Mouse (Mus musculus) adrenal gland, adult (tissue): ENCODE measurements around the gene Purb.
"Not testable (repeated sequence)": the region's sequence is repeated elsewhere in the genome, so short reads cannot be mapped to it uniquely, and the experiment has no call there.

Source experiments
- DNase-seq, 2 experiments: peaks; one replicate each; pipeline ENCODE4 v3.0.0; 2022 to 2023; ENCODE audit warnings: low spot score in 1 of 2; ENCODE audit not compliant: inconsistent age in 2 of 2

Gene Purb

DNA sequence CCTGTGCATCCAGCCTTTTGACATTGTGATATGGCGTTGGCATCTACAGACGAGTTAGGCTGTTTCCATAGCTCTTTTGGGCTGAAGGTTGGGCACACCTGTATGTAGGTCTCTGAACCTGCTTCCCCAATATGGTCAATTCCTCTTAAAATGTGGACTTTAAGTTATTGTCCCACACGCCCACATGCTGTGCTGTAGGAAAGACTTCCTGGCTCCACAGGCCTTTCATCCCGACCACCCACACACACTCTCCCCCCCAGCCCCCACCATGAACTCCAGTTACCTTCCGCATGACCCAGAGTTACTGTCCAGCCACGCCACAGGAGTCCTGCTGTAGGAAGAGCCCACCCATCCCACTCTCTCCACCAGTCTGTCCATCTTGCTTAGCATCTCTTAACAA, 11.2 kb upstream of the Purb start:
- DNase-seq, result no peak

DNA sequence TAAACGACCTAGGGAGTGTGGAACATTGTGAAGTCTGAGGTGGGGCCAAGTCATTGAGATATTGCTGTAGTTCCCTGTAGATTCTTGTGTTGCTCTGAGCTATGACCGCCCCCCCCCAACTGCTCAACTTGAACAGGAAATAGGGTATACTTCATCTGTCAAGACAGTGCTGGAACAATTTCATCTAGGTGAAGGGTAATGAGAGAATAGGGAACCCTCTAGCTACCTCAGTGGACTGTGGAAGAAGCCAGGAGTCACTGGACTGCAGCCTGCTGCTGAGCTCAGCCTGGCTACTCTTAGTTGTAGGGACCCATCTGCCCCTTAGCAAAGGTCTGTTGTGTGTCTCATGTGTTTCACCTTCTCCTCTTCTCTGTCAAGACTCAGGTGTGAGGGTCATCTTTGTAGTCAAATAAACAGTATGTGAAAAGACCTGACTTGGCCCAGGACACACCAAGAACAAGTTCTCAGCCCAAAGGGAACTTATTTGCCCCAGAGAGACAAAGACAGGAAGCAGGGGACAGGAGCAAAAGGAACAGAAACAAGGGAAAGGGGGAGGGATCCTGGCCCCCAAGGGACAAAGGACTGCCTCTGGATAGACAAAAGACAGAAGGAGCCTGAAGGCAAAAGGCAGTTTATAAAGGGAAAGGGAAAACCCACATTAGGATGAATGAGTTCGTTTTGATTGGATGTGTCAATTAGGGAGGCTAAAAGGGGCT, 8.7 kb upstream of the Purb start:
- DNase-seq, result no peak

DNA sequence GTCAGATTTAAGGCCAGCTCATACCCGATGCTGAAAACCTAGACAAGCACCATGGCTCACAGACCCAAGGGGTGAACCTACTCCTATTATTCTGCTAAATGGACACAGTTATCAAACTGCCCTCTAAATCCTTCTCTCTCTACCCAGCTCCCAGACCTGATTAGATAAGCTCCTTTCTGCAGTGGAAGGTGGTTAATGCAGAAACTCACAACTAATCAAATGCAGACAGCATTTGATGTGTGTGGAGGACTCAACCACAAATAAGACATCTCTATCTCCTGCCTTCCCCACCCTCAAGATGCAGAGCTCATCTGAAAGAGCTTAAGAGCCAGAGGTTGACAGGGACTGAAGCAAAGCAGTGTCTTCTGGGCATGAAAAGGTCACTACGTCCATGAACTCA, 7.4 kb upstream of the Purb start:
- no peak for DNase-seq

DNA sequence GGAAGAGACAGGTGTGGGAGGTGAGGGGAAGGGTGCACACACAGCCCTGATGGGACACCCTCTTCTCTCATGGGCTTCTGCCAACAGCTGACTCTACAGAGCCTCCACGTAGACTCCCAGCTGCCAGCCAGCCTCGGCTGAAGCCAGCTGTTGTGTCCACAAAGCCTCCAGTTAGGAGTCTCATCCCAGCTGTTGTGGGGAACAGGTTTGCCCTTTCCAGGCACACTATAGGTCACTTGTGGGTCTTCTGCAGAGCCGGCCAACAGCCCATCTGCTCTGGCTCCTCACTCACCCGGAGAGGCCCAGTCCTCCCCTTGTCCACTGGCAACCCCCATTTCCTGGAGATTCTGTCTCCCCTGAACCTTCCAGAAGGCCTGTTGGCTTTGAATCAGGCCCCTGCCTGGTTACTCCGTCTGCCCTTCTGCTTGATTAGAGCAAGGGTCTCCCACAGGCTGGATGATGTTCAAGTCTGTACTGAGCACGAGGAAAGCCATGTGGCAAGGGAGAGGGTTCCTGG, 6.0 kb upstream of the Purb start:
- DNase-seq, result no peak

DNA sequence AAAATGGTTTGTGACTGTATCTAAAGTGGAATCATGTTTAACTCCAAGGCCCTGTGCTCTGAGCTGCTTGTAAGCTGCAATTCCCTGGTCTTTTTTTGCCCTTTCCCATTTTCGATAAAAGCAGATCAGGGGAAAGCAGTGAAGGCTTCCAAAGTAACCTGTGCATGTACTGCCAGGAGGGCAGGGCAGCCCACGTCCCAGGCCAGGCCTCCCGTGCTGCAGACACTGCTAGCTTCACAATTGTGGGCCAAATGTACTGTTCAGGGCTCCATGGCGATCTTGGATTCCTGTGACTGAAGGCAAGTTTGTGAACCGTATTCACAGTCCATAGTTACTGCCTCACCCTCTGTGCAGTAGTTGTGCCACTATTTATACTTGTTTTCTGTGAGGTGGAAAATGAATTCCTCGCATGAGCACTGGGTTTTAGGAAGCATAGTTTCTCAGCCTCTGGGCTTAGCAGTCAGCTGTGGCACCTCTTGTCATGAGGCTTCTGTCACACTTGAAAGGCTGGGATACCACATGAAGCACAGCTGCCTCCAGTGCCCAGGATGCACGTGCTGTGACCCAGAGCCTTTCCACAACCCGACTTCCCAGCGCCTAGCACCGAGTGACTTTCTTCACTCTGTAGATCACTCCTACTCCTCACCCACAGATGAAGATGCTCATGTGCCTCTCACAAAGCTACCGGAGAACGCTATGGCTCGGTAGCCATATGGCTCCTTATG, 5.1 kb upstream of the Purb start:
- DNase-seq, result no peak

DNA sequence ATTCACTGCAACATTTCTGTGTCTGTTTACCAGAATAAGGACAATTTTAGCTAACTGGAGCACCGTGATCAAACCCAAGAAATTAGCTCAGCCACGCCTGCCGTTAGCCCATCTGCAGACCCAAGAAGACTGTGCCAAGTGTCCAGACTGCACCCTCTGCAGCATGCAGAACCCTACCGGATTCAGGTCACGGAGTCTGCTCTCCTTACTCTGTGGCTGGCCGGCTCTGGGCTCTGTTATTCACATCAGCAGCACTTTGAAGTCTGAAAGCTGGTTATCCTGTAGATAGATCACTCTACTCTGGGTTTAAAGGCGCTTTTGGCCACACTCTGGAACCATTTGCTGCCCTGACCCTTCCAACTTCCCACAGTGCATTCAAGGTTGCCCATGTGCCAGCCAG, 4.5 kb upstream of the Purb start:
- DNase-seq, result no peak

DNA sequence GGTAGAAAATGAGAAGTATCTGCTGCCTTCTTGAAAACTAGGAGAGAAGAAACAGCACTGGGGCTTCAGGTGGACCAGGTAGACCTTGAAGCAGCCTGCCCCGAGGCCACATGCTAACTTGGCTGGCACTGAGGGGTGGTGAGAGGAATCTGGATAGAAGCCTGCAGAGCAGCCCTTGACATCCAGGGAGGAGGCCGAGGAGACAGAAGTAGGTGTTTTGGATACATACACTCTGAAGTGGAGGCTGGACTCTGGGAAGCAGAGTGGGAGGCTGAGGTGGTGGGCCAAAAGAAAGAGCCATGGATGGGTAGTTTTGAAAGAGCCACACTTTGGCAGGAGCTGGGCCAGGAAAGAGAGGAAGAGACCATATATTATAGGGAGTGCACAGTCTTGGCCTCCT, 3.5 kb upstream of the Purb start:
- no peak for DNase-seq

DNA sequence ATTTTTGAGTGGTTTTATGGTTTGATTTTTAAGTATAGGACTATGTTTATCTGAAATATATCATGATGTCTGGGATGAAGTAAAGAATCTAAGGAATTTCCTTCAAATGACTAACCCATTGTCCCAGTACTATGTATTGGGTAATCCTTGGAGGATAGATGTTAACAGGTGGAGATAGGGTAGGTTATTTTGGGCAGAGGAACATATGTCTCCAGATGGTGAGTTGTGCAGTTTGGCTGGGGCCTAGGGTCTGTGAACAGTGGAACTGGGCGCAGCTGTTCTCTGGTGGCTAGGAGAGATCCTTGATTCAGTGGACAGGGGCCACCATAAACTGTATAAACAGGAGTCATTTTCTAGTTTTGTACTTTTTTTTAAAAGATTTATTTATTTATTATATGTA, 1.6 kb upstream of the Purb start:
- DNase-seq, result no peak

DNA sequence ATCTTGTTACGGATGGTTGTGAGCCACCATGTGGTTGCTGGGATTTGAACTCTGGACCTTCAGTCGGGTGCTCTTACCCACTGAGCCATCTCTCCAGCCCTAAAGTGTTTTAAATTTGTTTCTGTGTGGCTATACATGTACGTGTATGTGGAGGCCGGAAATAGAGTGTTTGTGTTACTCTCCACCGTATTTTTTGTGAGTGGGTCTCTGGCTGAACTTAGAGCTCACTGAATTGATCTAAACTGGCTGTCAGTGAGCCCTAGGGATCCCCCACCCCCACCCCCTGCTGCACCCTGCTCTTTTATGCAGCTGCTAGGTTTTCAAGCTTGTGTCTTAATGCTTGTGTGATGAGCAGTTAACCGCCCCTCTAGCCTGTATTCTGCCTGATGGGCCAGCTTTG, 1.2 kb upstream of the Purb start:
- no peak for DNase-seq

DNA sequence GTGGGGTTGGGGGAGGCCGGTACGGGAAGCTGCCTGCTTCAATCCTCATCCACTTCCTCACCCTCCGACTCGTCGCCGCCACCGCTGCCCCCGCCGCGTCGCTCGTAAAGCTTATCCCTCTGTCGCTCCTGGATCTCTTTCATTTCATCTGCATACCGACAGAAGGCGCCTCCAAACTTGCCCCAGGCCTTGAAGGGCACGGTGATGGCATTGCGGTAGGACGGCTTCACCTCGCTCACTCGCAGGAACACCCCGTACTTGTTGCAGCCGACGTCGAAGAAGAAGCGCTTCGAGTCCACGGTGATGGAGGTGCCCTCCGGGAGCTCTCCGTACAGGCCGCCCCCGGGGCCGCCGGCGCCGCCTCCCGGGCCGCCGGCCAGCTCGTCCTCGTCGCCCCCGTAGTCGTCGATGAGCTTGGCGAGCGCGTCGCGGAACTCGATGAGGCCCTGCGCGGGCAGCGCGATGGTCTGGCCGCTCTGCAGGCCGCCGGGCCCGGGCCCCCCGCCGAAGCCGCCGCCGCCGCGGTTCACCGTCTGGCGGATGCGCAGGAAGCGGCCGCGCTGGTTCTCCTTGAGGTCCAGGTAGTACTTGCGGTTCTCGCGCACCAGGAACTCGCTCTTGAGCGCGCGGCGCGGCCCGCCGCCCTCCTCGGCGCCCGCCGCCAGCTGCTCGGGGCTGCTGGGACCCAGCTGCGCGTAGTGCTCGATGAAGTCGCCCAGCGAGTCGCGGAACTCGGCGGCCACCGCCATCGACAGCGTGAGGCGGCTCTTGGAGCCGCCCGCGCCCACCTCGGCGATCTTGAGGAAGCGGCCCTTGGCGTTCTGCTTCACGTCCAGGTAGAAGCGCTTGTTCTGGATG, 614 bp downstream of the Purb start:
- DNase-seq, result peak; percentile 74 to 89

DNA sequence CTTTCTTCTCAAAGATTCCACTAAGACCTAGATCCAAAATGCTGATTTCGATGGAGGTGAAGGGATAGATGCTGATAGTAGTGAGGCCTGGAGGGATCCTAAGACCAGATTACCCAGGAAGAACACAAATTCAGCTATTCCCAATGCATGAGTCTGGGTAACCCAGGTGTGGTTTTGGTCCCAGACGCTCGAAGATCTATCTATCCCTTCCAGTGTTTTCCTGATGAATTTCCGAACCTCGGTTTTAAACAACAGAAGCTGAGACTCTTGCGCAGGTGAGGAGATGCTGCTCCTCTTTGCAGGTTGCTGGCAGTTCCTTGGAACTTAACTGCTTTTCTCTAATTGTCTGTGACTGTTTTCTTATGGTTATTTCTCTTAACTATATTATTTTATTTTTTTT, 1.3 kb downstream of the Purb start:
- peak in 1 of 2 experiments; percentile 53 for DNase-seq

DNA sequence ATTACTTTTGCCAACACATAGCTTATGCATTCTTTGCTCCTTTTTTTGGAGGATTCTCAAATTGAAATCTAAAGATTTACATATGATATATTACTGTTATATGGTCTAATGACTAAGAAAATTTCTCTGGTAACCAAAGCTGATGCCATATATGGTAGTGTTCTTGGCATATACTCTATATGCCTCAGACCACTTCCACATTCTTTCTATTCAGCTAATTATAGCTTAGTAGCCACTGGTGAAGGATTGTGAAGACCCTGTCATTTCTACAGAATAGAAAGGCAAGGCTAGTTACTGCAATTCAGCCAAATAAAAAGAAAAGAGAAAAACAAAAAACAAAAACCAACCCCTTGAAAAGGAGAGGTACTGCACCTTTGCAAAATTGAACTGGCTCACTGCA, 3.6 kb downstream of the Purb start:
- peak in 1 of 2 experiments; percentile 34 for DNase-seq

DNA sequence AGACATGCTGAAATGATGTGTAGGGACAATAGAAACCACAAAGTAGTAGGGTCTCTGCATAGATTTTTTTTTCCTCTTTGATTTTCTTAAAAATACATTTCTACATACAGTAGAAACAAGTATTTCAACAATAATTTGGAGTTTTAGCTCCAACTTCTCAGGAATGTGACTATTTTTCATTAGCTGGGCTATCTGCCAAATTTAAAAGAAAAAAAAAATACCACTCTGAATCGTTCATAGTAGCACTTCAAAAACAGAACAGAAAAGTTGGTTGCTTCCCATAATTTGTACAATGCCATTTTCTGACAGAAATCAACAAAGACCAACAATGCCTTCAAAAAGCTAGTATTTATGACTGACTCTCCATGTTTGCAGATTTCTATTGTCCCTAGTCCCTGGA, 4.2 kb downstream of the Purb start:
- peak in 1 of 2 experiments; percentile 51 for DNase-seq

DNA sequence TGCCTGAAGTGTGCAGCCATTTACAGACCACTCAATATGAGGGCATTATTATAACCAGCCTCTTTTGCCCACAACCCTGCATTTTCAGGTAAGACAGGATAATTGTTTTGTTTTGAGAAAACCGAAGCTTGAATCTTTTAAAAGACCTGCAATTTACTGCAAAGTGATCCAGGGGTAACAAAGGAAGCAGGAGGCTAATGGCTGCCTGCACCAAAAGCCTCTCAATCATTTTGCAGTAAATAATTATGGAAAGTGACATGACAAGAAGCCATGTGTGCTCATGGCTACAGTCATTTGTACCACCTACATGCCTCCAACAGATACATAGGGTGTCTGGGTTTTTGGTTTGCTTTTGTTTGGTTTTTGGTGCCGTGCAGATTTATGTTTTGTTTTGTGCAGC, 4.7 kb downstream of the Purb start:
- peak in 1 of 2 experiments; percentile 40 for DNase-seq

DNA sequence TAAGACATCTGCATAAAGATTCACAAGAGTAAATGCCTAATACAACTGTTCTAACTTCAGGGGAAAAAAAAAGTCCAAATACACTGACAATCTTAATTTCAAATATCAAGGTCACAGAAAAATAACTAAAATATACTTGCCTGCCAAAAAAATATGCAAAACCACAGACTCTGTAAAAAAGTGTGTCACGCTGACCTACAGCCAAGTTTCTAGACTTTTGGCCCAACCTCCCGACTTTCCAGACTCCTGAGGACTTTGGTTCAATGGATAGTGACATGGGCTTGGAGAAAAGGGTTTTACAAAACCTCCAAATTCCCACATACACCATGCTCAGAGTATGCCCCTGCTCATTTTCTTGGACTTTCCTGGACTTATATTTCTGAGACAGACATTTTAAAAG, 7.2 kb downstream of the Purb start:
- peak; percentile 53 to 82 for DNase-seq

DNA sequence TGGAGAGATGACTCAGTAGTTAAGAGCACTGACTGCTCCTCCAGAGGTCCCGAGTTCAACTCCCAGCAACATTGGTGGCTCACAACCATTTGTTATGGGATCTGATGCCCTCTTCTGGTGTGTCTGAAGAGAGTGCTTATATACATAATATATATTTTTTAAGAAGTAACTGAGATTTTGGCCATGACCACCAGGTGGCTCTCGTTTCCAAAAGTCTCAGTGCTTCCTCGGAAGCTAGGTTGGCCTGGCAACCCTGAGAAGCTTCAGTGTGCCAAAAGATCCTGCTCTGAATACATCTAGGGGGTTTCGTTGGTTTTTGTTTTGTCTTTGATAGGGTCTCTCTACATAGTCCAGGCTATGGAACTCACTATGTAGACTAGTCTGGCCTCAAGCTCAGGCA, 10.6 kb downstream of the Purb start:
- peak; percentile 58 to 85 for DNase-seq

DNA sequence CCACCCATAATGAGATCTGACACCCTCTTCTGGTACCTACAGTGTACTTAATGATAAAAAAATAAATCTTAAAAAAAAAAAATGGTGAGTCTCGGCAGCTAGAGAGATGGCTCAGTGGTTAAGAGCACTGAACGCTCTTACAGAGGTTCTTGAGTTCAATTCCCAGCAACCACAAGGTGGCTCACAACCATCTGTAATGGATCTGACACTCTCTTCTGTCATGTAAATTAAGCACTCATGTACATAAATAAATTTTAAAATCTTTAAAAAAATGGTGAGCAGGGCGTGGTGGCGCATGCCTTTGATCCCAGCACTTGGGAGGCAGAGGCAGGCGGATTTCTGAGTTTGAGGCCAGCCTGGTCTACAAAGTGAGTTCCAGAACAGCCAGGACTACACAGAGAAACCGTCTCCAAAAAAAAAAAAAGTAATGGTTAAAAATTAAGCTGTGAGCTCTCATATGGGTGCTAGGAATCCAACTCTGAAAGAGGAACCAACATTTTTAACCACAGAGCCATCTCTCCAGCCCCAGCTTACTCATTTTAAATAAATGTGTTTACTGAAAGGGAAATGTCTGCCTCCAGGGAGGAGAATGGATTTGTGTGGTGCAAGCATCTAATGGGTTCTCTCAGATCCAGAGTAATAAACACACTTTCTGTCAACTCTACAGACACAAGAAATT, 12.4 kb downstream of the Purb start:
- DNase-seq, result no peak

DNA sequence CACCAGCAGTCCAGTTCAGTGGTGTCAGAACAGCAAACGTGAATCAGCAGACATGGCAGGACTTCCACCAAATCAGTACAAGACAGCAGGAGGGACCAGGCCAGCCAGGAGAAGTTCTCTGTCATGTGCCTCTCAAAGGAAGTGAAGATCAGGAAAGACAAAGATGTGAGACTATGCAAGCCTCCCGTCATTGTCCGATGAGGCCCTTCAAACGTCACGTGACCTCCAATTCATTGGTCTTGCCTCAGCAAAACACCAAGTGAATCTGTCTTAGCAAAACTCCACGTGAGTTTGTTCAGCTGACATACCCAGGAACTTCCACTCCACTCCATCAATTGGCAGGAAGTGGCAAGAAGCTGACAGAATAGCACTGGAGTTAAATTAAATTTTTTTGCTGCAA, 19.6 kb downstream of the Purb start:
- DNase-seq, result no peak

DNA sequence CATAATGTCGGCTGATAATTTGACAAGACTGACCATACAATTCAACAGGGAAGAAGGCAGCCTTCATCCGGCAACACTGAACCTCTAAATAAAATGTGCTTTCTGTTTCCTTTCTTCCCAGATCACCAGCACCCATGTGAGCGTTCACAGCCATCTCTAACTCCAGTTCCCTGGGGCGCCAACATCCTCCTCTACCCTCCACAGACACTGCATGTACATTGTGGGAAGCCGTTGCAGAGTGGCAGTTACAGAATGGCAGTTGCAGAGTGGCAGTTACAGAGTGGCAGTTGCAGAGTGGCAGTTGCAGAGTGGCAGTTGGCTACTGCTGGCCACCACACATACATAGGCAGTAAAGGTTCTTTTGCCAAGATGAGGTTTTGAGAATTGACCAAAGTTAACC, 27.6 kb downstream of the Purb start:
- DNase-seq, result not testable (repeated sequence)

DNA sequence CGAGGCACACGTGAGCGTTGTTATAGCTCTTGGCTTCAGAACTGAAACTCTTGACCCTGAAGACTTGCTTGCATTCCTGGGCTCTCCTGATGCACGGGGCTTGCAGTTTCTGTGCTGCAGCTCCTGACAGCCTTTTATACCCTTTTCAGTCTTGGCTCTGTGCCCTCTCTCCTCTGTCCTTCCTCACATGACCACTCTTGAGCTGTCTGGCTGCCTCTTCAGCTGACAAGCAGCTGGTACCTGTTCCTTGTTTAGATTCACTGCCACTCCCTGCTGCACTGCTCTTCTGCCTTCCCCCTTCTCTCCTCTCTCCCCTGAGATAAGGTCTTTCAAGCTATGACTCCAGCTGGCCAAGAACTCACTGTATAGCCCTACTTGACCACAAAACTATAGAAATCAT, 28.2 kb downstream of the Purb start:
- no peak for DNase-seq

DNA sequence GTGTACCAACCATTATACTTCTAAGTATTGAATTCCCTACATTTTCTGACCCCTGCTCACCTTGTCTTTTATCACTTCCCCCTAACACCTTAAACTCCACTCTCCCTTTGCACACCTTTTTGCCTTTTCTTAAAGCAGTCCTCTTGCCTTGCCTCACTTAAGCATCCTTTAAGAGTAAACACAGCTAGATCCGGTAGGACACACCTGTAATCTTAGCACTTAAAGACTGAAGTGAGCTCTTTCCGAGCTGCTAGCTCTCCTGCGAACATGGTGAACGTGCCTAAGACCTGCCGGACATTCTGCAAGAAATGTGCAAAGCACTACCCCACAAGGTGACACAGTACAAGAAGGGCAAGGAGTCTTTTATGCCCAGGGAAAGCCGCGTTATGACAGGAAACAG, 29.8 kb downstream of the Purb start:
- DNase-seq, result no peak
